Mouse (Mus musculus): ENCODE results near the gene Bbx.

- TF ChIP-seq CTCF (IDR thresholded peaks at IDR 0.05; ENCODE audit: control insufficient read depth, insufficient read depth, low read length), result no peak
- no peak for TF ChIP-seq POLR2A (IDR thresholded peaks at IDR 0.05; ENCODE audit: borderline replicate concordance, control insufficient read depth, low read depth, low read length)
Measured at GRCm38 (mm10) chr16:50445014-50445413, 12.8 kb upstream of the Bbx start.
